Mouse (Mus musculus) midbrain, embryonic 16.5 days (tissue): ENCODE data around the gene Pid1. TPM values are rescaled to one million over a fixed set of nuclear protein-coding genes. Genes with fewer than 3 reads are reported as not detected.

Source experiments
- ATAC-seq: fragments of 200-750 bp; cut with Nextera tagmentation; 2 replicates; pipeline ENCODE4 v1.8.0; 2017; ENCODE audit warnings: moderate TSS enrichment
- H3K27ac ChIP-seq: fragments of 300-500 bp; sonication (generic); 2 replicates; pipeline ENCODE4 v1.5.1; 2014; ENCODE audit warnings: mild to moderate bottlenecking, low read length, mixed read lengths
- H3K27me3 ChIP-seq: fragments of 300-500 bp; sonication (generic); 2 replicates; pipeline ENCODE4 v1.6.1; 2014; ENCODE audit warnings: low read depth, low read length, mixed read lengths; ENCODE audit not compliant: control insufficient read depth, insufficient read depth
- H3K36me3 ChIP-seq: fragments of 300-500 bp; sonication (generic); 2 replicates; pipeline ENCODE4 v1.6.1; 2014; ENCODE audit warnings: mild to moderate bottlenecking, low read length, moderate library complexity, mixed read lengths; ENCODE audit not compliant: control insufficient read depth, insufficient read depth
- H3K4me1 ChIP-seq: fragments of 300-500 bp; sonication (generic); 2 replicates; pipeline ENCODE4 v1.6.1; 2014; ENCODE audit warnings: mild to moderate bottlenecking, low read length, mixed read lengths; ENCODE audit not compliant: control insufficient read depth, insufficient read depth
- H3K4me2 ChIP-seq: fragments of 300-500 bp; sonication (generic); 2 replicates; pipeline ENCODE4 v1.6.1; 2014; ENCODE audit warnings: mild to moderate bottlenecking, low read length, mixed read lengths
- H3K4me3 ChIP-seq: fragments of 300-500 bp; sonication (generic); 2 replicates; pipeline ENCODE4 v1.5.1; 2014; ENCODE audit warnings: low read depth, mild to moderate bottlenecking, low read length, moderate library complexity, mixed read lengths
- H3K9ac ChIP-seq: fragments of 300-500 bp; sonication (generic); 2 replicates; pipeline ENCODE4 v1.6.1; 2014; ENCODE audit warnings: low read depth, low read length, mixed read lengths
- H3K9me3 ChIP-seq: fragments of 300-500 bp; sonication (generic); replicated peaks from 2 replicates; pipeline ENCODE4 v1.6.1; 2014; ENCODE audit warnings: mild to moderate bottlenecking, low read length, mixed read lengths; ENCODE audit not compliant: control insufficient read depth, poor library complexity, severe bottlenecking
- WGBS: fragments of 180-500 bp; shearing (Covaris S2); extraction: QIAGEN DNeasy Blood & Tissue Kit; methylation state at CpG from one replicate; pipeline ENCODE4 v1.1.7; 2014; 5-methylcytosine and 5-hydroxymethylcytosine counted together
- polyA plus RNA-seq: library from polyadenylated mRNA; unstranded; fragments of >200 nt; fragmentation: Nextera tagmentation; extraction: Ambion mirVana; gene quantifications from 2 replicates; pipeline ENCODE4 v1.2.1, GENCODE M21; 2015

Gene Pid1
- polyA plus RNA-seq, 1 experiment from 2014 or later: 82.7 TPM

- H3K9ac ChIP-seq: no peak overlapping the region
- H3K27ac ChIP-seq: no peak overlapping the region
- H3K36me3 ChIP-seq: no peaks in the 10 kb centered on the region
- WGBS: 75% methylated on average over 3 of the region's 3 CpGs
- no peaks in the 10 kb centered on the region for H3K9me3 ChIP-seq
- H3K27me3 ChIP-seq: no peaks in the 10 kb centered on the region
- no peak for ATAC-seq
- H3K4me3 ChIP-seq: no peak overlapping the region
- H3K4me1 ChIP-seq: peaks cover 6% of the 10 kb centered on the region; the same call in 1 of the 2 replicates
- H3K4me2 ChIP-seq: no peak overlapping the region
Measured at GRCm38 (mm10) chr1:84366553-84366952, 2.6 kb upstream of the Pid1 start.

- H3K27me3 ChIP-seq: no peaks in the 10 kb centered on the region
- H3K9ac ChIP-seq: no peak overlapping the region
- no peak overlapping the region for H3K4me3 ChIP-seq
- WGBS: 89% methylated on average over 7 of the region's 7 CpGs
- H3K4me2 ChIP-seq: no peak overlapping the region
- H3K9me3 ChIP-seq: no peaks in the 10 kb centered on the region
- H3K36me3 ChIP-seq: no peaks in the 10 kb centered on the region
- no peak overlapping the region for H3K27ac ChIP-seq
- no peak for ATAC-seq
- H3K4me1 ChIP-seq: peaks cover 6% of the 10 kb centered on the region; the same call in 1 of the 2 replicates
Measured at GRCm38 (mm10) chr1:84362709-84363617, 1.0 kb downstream of the Pid1 start.

- H3K27ac ChIP-seq: no peak overlapping the region
- no peaks in the 10 kb centered on the region for H3K36me3 ChIP-seq
- ATAC-seq: no peak
- no peak overlapping the region for H3K9ac ChIP-seq
- H3K27me3 ChIP-seq: no peaks in the 10 kb centered on the region
- 84% methylated on average over 1 of the region's 1 CpGs for WGBS
- H3K4me3 ChIP-seq: no peak overlapping the region
- no peak overlapping the region for H3K4me2 ChIP-seq
- H3K9me3 ChIP-seq: no peaks in the 10 kb centered on the region
- H3K4me1 ChIP-seq: peaks cover 6% of the 10 kb centered on the region; the same call in 1 of the 2 replicates
Measured at GRCm38 (mm10) chr1:84362209-84362608, 1.8 kb downstream of the Pid1 start.

DNA sequence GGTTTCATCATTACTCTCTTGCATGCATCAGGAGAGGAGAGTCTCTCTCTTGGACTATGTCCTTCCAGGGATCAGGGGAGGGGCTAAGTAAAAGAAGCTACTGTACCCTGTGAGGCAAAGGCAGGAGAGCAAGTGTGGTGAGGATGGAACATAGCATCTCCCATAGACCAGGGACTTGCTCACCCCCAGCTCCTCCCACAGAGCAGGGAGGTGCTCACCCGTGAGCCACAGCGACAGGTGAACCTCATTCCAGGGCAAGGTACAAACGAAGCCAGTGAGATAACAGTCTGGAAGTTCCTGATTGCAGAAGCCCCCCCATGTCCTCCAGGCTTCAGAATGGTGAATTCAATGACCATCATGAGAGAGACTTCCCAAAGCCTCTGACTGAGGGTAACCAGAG lies 2.6 kb downstream of the Pid1 start:
- Histone ChIP-seq H3K27ac (no peak overlapping the region), H3K4me1 (peaks cover 6% of the 10 kb centered on the region; the same call in 1 of the 2 replicates), H3K9ac (no peak overlapping the region), H3K4me3 (no peak overlapping the region), H3K36me3 (no peaks in the 10 kb centered on the region), H3K9me3 (no peaks in the 10 kb centered on the region), H3K27me3 (no peaks in the 10 kb centered on the region), H3K4me2 (no peak overlapping the region)
- 0 out of 2 replicates have a peak, but pooled peaks have one; percentile 28 for ATAC-seq
- WGBS: 82% methylated on average over 3 of the region's 3 CpGs

- WGBS: 88% methylated on average over 6 of the region's 6 CpGs
- Histone ChIP-seq H3K36me3 (no peaks in the 10 kb centered on the region), H3K4me3 (no peak overlapping the region), H3K4me1 (no peaks in the 10 kb centered on the region), H3K27me3 (no peaks in the 10 kb centered on the region), H3K4me2 (no peak overlapping the region), H3K9ac (no peak overlapping the region), H3K27ac (no peak overlapping the region), H3K9me3 (no peaks in the 10 kb centered on the region)
- ATAC-seq: no peak
Measured at GRCm38 (mm10) chr1:84359611-84360500, 4.1 kb downstream of the Pid1 start.

DNA sequence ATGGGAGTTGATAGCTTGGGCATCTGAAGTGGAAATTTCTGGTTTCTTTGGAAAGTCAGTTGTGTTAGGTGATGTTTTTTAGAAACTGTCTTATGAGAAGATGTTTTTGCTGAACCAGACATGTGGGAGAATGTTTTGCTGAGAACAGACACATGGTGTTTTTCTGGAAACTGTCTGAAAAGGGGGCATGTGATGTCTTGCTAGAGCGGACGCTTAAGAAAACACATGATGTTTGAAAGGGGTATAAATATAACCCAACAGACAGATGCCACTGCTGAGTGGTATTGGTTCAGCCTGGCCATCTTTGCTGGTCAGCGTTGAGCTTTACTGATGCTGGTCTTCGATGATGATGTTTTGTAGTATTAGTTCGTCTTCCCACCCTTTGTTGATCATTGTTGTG lies 6.8 kb downstream of the Pid1 start:
- no peaks in the 10 kb centered on the region for H3K9me3 ChIP-seq
- 93% methylated on average over 5 of the region's 5 CpGs for WGBS

GRCm38 (mm10) chr1:84350262-84350661 lies 13.7 kb downstream of the Pid1 start:
- no peak overlapping the region for H3K4me2 ChIP-seq
- 84% methylated on average over 2 of the region's 2 CpGs for WGBS
- ATAC-seq: no peak

More for the DNA sequence above, 6.8 kb downstream of the Pid1 start:
- H3K4me2 ChIP-seq: no peak overlapping the region
- no peaks in the 10 kb centered on the region for H3K4me1 ChIP-seq
- no peak overlapping the region for H3K9ac ChIP-seq
- H3K27me3 ChIP-seq: no peaks in the 10 kb centered on the region
- H3K36me3 ChIP-seq: no peaks in the 10 kb centered on the region
- ATAC-seq: no peak
- no peak overlapping the region for H3K27ac ChIP-seq
- no peak overlapping the region for H3K4me3 ChIP-seq

GRCm38 (mm10) chr1:84347796-84348476 lies 16.0 kb downstream of the Pid1 start:
- ATAC-seq: no peak
- no peak overlapping the region for H3K4me2 ChIP-seq
- no peak overlapping the region for H3K4me3 ChIP-seq

More at GRCm38 (mm10) chr1:84350262-84350661, 13.7 kb downstream of the Pid1 start:
- H3K36me3 ChIP-seq: no peaks in the 10 kb centered on the region
- H3K27ac ChIP-seq: no peak overlapping the region
- H3K4me3 ChIP-seq: no peak overlapping the region
- no peak overlapping the region for H3K9ac ChIP-seq
- H3K27me3 ChIP-seq: no peaks in the 10 kb centered on the region
- H3K9me3 ChIP-seq: no peaks in the 10 kb centered on the region
- H3K4me1 ChIP-seq: no peaks in the 10 kb centered on the region

More at GRCm38 (mm10) chr1:84347796-84348476, 16.0 kb downstream of the Pid1 start:
- Histone ChIP-seq H3K9me3 (no peaks in the 10 kb centered on the region), H3K27ac (no peak overlapping the region), H3K9ac (no peak overlapping the region), H3K4me1 (no peaks in the 10 kb centered on the region), H3K27me3 (no peaks in the 10 kb centered on the region), H3K36me3 (no peaks in the 10 kb centered on the region)
- 75% methylated on average over 3 of the region's 3 CpGs for WGBS
